Mouse (Mus musculus) c-Kit-positive CD71-negative TER-119-negative erythroid progenitor cells, embryonic 14.5 days (primary cell): ENCODE measurements around the gene Hoxd10.

Experiments
- DNase-seq: peaks from one replicate; pipeline ENCODE4 v3.0.0-alpha.2; 2013; ENCODE audit warnings: low read depth

Hoxd10 gene

DNA sequence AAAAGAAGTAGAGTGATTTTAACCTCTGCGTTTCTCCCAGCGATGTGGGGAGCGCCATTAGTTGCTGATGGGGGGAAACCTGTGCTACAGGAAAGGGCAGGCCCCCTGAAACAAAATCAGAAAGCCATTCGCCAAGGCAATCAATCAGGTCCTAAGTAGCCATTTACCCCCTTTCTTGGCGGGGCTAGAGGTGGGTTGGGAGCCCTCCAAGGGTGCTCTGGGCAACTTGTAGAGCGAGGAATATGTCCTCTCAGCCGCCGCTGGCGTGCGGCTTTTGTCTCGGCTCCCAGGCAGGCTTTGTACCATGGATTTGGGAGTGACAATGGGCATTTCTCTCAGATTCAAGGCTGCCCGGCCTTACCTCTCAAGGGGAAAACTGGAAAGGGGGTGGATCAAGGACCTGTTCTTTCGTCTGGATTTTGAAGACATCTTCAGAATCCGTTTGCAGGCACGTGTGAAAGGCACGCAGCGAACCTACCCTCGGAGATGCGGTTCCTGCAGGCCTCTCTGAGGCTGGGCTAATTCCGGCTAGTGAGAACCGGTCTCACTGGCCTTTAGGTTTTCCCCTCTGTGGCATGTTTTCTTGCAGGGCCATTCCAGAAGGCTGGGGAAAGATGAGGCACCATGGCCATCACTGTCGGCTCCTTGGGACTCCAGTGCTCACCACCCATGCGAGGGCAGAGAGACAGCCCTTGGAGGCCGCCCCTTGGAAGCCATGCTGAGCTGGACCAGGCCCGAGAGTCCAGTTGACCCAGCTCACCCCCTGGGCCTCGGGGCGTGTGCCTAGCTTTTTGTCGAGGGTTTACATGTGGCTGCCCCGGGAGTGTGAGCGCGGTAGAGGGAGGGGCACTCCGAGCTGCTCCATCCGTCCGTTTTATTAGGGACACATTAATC lies 5.0 kb downstream of the Hoxd10 start:
- DNase-seq = no peak

DNA sequence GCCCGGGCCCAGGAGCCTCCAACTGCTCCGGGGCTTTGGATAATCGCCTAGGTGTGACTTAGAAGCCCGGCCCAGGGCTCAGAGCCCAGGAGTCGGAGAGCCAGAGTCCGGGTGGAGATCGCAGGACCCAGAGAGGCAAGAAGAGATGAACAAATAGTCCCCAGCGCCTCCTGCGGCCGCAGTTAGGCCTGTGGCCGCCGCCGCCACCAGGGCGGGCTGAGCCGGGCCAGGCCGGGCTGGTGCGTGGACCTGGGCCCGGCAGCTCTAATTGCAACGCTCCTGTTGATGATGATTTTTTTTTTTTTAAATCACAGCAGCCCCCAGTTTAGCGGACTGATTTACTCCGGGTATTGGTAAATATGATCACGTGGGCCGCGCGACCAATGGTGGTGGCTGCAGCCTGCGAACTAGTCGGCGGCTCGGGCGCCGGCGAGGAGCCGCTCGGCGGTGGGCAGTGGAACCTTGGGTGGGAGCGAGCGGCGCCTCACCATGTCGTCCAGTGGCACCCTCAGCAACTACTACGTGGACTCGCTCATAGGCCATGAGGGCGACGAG lies 5.9 kb downstream of the Hoxd10 start, which contains the start of gene Hoxd9:
Gene Hoxd9, plus strand, starts transcription at position 161 of the 555 bp plus-strand sequence.
- no peak for DNase-seq

DNA sequence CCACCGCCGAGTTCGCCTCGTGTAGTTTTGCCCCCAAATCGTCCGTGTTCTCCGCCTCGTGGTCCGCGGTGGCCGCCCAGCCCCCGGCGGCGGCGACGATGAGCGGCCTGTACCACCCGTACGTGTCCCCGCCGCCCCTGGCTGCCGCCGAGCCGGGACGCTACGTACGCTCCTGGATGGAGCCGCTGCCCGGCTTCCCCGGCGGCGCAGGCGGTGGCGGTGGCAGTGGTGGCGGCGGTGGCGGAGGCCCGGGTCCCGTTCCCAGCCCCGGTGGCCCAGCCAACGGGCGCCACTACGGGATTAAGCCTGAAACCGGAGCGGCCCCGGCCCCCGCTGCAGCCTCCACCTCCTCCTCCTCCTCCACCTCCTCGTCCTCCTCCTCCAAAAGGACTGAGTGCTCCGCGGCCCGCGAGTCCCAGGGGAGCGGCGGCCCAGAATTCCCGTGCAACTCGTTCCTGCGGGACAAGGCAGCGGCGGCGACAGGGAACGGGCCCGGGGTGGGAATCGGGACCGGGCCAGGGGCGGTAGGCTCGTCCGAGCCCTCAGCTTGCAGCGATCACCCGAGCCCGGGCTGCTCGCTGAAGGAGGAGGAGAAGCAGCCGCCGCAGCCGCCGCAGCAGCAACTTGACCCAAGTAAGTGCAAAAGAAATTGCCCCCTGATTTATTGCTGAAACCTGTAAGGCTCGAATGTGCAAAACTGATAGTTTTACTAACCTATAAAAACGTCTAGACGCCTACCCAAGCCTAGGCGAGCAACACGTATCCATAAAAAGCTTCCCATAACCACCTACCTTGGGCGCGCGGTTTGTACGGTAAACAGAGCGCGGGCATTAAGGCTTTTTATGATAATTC lies 6.7 kb downstream of the Hoxd10 start:
- no peak for DNase-seq

DNA sequence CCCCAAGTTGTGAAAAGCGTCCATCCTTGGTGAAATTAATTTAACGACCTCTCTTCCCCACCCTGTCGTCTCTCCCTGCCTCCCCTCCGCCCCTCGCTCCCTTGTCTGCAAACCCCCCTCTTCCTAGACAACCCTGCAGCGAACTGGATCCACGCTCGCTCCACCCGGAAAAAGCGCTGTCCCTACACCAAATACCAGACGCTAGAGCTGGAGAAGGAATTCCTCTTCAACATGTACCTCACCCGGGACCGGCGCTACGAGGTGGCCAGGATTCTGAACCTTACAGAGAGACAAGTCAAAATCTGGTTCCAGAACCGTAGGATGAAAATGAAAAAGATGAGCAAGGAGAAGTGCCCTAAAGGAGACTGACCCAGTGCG lies 7.3 kb downstream of the Hoxd10 start:
- no peak for DNase-seq

DNA sequence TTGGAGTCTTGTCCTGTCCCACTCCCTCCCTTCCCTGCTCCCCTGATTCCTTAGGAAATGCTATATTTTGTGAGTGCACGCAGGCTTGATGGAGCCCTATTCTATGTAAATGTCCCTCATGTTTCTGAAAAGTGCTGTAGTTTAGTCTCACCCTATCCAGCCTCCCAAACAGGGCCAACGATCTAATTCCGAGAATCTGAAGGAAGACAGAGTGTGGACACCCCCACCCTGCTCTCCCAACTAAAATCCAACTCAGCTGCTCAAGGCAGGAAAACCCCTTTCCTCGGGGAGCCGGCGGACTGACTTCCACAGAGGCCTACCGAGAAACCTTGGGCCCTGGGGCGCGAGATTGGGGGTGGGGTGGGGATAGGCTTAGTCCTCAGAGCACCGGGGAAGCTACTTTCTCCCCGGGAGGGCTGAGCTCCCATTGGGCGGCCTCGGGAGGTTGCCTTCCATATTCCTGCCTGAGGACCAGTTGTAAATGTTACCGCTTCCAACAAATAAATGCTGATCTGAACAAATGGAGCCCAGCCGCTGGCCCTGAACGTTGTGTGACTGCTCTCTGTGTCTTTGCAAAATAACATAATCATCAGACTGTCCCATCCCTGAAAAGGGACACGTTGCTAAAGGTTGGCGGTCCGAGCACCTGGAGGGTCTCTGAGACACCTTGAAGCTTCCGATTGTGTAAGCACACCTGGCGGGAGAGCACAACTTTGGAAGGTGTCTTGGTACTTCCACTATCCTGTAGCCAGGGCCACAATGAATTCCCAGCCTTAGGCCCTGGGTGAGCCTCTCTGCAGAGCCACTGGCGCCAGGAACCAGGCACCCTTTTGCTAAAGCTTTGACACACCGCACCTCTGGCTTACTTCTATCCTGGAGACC lies 8.2 kb downstream of the Hoxd10 start:
- DNase-seq = no peak

DNA sequence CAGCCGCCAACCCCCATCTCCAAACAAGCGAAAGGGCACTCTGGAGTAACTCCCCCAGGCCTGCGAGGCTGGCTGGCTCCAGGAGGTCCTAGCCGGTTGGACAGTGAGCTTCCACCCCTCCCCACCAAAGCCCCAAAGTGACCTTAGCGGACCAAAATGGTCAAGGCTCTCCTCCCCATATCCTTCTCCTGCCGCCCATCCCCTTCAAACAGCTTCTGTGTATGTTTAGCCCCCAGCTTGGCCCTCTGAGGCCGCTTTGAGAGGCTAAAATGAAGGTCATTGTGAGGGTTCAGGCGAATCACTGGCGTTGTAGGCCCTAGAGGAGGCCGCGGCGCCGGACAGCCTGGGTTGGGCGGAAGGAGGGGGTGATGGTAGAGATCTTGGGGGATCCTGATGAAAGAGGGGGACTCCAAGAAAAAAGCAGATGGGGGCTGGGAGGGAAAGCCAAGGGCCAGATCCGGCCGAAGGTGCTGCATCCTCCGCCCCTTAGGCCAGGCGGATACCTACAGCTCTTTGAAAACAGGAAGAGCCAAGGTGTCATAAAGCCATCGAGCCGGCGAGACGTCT lies 8.9 kb downstream of the Hoxd10 start:
- no peak for DNase-seq

DNA sequence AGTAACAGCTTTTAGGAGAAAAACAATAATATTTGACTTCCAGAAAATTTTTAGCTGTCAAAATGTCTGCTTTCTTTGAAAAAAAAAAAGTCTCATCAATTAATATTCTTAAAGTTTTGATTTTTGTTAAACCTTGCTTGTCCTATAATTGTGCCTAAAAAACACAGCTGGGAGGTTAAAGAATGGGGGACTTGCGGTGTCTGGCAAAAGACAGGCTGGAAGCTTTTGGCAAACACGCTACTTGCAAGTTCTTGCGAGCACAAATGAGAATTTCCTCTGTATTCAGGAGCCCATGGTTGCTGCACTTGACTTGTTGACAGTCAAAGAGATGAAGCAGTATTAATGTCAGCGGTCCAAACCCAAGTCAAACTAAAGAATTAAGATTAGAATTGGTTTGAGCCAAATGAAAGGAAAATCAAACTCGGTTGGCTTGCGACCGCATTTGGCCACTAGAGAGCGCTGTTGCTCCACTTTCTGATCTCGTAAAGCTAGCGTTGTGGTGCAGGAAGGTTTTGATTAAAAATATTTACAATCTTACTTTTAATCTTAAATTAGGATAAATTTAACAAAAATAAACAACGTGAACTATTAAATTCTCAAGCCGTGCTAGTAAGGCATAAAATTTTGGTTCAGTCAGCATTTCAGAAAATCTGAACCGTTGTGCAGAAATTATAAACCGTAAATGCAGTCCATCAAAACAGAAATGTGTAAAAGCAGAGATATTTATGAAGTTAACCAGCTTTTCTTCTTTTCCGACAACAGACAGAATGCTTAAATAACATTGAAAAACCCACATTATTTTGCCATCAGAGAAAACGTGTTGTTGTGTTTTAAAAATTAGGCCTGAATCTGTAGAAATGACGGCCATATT lies 10.5 kb downstream of the Hoxd10 start:
- DNase-seq = peak; percentile 51

DNA sequence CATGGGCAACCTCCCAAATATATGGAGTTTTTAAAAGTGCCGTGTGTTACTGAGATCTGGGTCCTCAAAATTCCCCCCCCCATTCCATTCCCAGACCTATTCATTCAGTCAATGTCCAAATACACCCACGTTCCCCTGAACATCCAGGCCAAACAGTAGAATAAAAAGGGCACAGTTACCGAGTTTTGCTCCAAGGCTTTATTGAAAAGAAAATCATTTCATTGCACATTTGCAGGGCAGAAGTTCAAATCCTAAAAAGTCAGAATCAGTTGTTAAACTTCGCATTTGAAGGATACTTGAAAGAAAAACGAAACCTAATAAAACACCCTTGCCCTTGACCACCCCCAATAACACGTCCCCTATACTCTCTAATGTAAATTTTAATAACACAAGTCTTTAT lies 11.1 kb downstream of the Hoxd10 start:
- DNase-seq = no peak

DNA sequence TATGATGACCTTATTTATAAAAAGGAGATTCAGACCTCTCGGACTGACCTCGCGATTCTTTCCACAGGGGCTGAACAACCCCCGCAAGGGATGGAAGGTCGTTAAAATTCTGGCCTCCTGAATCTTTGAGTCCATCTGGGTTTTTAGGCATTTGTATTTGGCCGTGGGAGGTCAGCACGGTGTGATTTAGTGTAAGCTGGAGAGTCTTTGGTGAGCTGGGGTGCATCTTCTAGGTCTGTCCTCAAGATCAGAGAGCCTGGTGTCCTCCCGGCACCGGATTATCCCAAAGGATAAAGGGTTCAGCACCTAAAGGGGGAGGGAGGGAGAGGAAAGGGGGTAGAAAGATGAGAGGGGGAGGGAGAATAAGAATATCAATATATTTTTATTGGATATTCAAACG lies 11.6 kb downstream of the Hoxd10 start:
- DNase-seq = no peak

DNA sequence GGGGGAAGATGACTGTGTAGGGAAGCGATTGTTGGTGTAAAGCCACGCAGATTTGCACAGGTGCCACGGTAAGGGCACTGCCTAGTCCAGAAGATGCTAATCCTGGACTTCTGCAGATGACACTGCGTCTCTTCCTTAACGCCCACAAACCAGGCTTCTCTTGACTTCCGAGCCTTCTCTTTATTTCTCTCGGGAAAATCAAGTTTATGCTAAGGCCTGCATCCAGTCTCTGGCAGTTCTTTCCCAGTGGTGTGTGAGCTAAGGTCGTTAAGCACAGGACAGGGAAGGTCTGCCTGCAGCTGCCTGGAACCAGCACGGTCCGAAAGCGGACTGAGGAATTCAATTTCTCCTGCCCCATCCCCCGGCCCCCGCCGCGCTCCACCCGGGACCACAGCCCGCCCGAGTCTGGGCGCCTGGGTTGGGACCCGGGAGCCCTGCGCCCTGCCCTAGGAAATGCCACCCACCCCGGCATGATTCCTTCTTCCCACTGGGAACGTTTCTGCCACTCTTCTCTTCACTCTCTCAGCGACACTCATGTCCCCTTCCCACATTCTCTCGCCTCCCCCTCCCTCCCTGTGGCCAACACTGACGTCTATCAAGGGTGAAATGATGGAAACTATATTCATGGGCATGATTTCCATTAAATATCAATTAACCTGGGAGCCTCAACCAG lies 12.1 kb downstream of the Hoxd10 start:
- DNase-seq = no peak

DNA sequence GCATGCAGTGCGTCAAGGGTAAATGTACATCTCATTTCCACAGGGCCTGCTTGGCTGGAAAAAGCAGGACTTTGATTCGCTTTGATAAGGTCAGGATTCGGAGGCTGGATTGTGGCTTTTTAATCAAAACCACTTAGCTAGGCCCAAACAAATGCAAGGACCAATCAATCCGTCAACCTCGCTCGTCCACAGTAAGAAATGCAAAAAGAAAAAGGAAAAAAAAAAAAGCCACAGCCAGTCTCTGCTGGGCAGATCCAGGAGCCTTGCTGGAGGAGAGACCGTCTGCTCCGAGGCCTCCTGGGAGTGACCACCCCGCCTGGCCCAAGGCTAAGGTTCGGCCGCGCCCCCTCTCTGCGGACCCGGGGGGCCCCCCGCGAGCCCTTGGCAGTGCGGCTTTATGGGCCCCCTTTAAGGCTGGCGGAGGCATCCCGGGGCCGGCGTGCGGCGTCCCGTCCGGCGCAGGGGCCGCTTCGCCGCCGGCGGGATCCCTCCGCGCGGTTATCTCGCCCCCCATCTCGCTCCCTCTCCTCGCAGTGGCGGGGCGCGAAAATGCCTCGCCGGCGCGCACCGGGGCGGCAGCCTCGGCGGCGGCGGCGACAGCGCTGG lies 12.8 kb downstream of the Hoxd10 start, which contains the start of gene Hoxd8:
Gene Hoxd8, plus strand, starts transcription at position 223 of the 606 bp plus-strand sequence.
- no peak for DNase-seq

DNA sequence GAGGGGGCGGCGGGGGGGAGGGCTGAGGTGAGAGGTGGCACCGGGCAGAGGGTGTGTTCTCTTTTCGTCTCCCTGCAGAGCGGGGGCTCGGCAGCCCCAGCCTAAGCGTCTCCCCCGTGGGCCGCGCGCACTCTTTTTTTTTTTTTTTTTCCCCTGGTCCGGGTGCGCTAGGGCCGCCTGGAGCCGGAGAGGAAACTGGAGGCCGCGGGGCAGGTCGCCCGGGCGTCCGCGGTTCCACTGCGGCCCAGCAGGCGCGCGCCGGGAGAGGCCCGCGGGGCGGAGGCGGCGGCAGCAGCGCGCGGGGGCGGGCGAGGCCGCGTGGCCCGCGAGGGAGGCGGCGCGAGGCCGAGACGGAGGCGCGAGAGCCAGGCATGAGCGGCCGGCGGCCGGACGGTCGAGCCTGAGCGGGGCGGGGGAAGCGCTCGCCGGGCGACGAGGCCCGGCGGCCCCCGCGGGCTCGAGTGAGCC lies 13.3 kb downstream of the Hoxd10 start:
- no peak for DNase-seq

DNA sequence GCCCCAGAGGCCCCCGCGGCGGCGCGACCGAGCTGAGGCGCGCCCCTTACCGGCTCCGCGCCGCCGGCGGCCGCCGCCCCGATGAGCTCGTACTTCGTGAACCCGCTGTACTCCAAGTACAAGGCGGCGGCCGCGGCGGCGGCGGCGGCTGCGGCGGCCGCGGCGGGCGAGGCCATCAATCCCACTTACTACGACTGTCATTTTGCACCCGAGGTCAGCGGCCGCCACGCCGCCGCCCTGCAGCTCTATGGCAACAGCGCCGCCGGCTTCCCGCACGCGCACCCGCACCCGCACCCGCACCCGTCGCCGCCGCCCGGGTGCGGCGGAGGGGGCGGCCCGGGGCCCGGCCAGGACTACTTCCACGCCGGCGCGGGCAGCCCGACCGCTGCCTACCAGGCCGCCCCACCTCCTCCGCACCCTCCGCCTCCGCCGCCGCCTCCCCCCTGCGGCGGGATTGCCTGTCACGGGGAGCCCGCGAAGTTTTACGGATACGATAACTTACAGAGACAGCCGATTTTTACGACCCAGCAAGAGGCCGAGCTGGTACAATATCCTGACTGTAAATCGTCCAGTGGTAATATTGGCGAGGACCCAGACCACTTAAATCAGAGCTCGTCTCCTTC lies 13.9 kb downstream of the Hoxd10 start:
- DNase-seq = no peak

DNA sequence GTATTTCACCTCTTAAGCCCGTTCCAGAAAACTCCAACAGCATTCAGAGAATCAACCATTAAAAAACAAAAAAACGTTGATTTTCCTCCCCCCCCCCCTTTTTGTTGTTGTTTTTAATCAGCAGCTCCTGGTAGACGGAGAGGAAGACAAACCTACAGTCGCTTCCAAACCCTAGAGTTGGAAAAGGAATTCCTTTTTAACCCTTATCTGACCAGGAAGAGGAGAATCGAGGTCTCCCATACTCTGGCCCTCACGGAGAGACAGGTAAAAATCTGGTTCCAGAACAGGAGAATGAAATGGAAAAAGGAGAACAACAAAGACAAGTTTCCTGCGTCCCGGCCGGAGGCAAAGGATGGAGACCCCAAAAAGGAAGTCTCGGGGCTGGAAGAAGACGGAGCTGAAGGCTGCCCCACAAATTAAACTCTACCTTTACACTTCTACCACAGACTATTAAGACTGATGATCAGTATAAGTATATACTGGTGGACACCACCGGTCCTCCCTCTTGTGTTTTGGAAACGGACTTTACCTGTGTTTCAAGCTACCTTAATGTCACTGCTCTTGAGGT lies 14.8 kb downstream of the Hoxd10 start:
- DNase-seq = no peak

DNA sequence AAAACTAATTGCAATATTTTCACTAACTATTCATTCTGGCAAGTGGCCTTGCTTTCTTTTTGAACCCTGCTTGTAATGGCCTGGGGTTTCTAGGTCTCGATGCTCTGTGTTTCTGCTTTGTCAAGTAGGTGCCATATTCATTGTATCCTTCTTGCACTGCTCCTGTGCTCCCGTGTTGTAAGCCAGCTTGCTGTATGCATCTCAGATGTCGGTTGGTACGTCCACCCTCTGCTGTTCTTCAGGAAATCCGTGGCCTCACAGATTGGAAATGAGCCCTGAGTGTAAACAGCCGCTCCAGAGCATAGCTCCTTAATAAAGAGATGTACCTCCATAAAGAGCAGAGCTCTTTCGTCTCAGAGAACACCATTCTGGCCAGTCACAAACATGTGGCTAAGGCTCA lies 15.9 kb downstream of the Hoxd10 start:
- DNase-seq = no peak

DNA sequence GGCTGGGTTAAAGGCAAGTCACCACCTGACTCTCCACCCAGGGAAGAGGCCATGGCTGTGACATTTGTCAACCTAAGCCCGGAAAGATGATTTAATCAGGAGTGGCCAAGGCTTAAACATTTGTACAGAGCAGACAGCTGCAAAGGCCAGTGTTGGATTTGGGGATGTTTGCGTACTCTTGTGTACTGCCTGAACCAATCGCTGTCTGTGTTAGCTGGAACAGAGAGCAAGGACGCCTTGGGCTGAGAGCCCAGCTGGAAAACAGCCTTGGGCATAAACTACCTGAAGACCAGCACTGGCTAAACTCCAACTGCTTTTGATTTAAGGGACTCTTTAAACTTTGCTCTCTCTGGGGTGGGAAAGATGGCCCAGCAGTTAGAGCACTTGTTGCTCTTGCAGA lies 17.0 kb downstream of the Hoxd10 start:
- DNase-seq = no peak

DNA sequence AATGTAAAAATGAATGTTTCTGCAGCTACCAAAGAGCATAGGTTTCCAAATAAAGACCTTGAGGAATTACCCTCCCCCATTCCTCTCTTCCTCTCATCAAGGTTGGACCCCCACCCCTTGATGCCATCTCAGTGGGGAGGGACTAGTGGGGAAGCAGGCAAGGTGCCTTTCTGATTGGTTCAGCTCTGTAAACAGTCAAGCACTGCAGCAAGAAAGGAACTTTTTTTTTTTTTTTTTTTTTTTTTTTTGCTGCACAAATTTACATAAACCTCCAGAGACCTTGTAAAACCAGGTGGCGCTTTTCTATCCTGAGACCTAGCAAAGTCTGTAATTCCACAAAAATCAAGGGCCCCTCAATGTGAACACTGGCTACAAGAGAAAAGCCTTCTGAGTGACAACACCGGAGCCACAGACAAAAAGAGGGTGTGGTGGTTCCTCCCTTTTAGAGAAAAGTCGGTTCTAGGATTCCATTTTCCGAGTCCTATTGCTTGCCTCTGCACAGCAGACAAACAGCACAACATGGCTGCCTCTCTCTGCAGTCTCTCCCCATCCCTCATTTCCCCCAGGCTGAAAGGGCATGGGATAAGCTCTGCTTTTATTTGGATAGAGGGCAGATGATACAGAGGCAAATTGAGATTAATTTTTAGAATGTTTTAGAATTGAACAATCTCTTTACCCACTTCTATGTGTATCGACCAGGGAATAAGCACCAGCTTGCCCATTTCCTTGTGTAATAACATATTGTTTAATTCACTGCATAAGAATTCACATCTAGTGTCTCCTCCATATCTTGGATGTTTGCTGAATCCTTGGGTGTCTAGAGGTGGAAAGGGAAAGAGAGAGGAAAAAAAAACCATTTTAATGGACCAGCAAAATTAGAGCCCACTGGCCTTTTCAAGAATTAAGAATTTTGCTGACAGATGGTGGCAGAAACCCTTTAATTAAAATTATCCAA lies 18.0 kb downstream of the Hoxd10 start:
- DNase-seq = no peak
